Mouse (Mus musculus) hindbrain, embryonic 10.5 days (tissue): ENCODE data around the gene Gtf2i. TPM values are rescaled to one million over a fixed set of nuclear protein-coding genes. Genes with fewer than 3 reads are reported as not detected.

Experiments
- DNase-seq: peaks from one replicate; pipeline ENCODE4 v3.0.0-alpha.2; 2017; ENCODE audit warnings: low spot score
- H3K27ac ChIP-seq: fragments of 300-500 bp; sonication (generic); 2 replicates; pipeline ENCODE4 v1.5.1; 2016; ENCODE audit warnings: mild to moderate bottlenecking, moderate library complexity
- H3K27me3 ChIP-seq: fragments of 300-500 bp; sonication (generic); 2 replicates; pipeline ENCODE4 v1.6.1; 2016; ENCODE audit warnings: mild to moderate bottlenecking; ENCODE audit not compliant: poor library complexity, insufficient read depth, severe bottlenecking
- H3K36me3 ChIP-seq: fragments of 300-500 bp; sonication (generic); 2 replicates; pipeline ENCODE4 v1.6.1; 2016; ENCODE audit warnings: mild to moderate bottlenecking, moderate library complexity
- H3K4me1 ChIP-seq: fragments of 300-500 bp; sonication (generic); replicated peaks from 2 replicates; pipeline ENCODE4 v1.6.1; 2016; ENCODE audit warnings: mild to moderate bottlenecking
- H3K4me3 ChIP-seq: fragments of 300-500 bp; sonication (generic); 2 replicates; pipeline ENCODE4 v1.5.1; 2016; ENCODE audit warnings: mild to moderate bottlenecking, moderate library complexity
- H3K9me3 ChIP-seq: fragments of 300-500 bp; sonication (generic); 2 replicates; pipeline ENCODE4 v1.6.1; 2016; ENCODE audit warnings: mild to moderate bottlenecking, moderate library complexity
- WGBS: fragments of 180-500 bp; shearing (Covaris S2); methylation state at CpG from one replicate; pipeline ENCODE4 v1.1.7; 2016; 5-methylcytosine and 5-hydroxymethylcytosine counted together
- polyA plus RNA-seq: library from polyadenylated mRNA; unstranded; fragments of >200 nt; fragmentation: Nextera tagmentation; extraction: Ambion mirVana; gene quantifications from 2 replicates; pipeline ENCODE4 v1.2.1, GENCODE M21; 2016

Gtf2i gene
- polyA plus RNA-seq, 1 experiment from 2014 or later, result 189 TPM

- Histone ChIP-seq H3K36me3 (peaks cover 4% of the 10 kb centered on the region), H3K27me3 (no peaks in the 10 kb centered on the region), H3K4me1 (peaks cover 36% of the 10 kb centered on the region), H3K9me3 (no peaks in the 10 kb centered on the region), H3K27ac (peak overlapping the region; percentile 100), H3K4me3 (no peak overlapping the region)
- DNase-seq, result no peak
- WGBS, result 73% methylated on average over 7 of the region's 7 CpGs
Observed at GRCm38 (mm10) chr5:134316721-134317120, 2.2 kb upstream of the Gtf2i start.

- DNase-seq, result peak; percentile 69
- H3K9me3 ChIP-seq, result no peaks in the 10 kb centered on the region
- H3K4me1 ChIP-seq, result peaks cover 44% of the 10 kb centered on the region
- no peaks in the 10 kb centered on the region for H3K27me3 ChIP-seq
- under 1% methylated on average over 25 of the region's 25 CpGs for WGBS
- H3K36me3 ChIP-seq, result peaks cover 13% of the 10 kb centered on the region
- H3K27ac ChIP-seq, result peak overlapping the region; percentile 100
- peak overlapping the region; percentile 91 for H3K4me3 ChIP-seq
Observed at GRCm38 (mm10) chr5:134315623-134316350, 1.2 kb upstream of the Gtf2i start.

GRCm38 (mm10) chr5:134314068-134314674, 389 bp downstream of the Gtf2i start:
- DNase-seq, result no peak
- Histone ChIP-seq H3K9me3 (0 out of 2 replicates have a peak, but pooled peaks cover 4% of the 10 kb centered on the region), H3K27ac (peak overlapping the region; percentile 100), H3K4me1 (peaks cover 47% of the 10 kb centered on the region), H3K36me3 (peaks cover 29% of the 10 kb centered on the region), H3K4me3 (peak overlapping the region; percentile 91), H3K27me3 (no peaks in the 10 kb centered on the region)
- under 1% methylated on average over 52 of the region's 64 CpGs for WGBS

- WGBS, result under 1% methylated on average over 67 of the region's 68 CpGs
- H3K27me3 ChIP-seq, result no peaks in the 10 kb centered on the region
Observed at GRCm38 (mm10) chr5:134313451-134314067, 1.0 kb downstream of the Gtf2i start.

GRCm38 (mm10) chr5:134312691-134313450, 1.7 kb downstream of the Gtf2i start:
- Histone ChIP-seq H3K27ac (peak overlapping the region; percentile 100), H3K36me3 (peaks cover 41% of the 10 kb centered on the region), H3K9me3 (0 out of 2 replicates have a peak, but pooled peaks cover 4% of the 10 kb centered on the region), H3K27me3 (no peaks in the 10 kb centered on the region), H3K4me1 (peaks cover 43% of the 10 kb centered on the region), H3K4me3 (peak overlapping the region; percentile 91)
- DNase-seq, result peak; percentile 48
- WGBS, result 3% methylated on average over 19 of the region's 19 CpGs

More at GRCm38 (mm10) chr5:134313451-134314067, 1.0 kb downstream of the Gtf2i start:
- Histone ChIP-seq H3K4me1 (peaks cover 47% of the 10 kb centered on the region), H3K36me3 (peaks cover 34% of the 10 kb centered on the region), H3K27ac (peak overlapping the region; percentile 100), H3K4me3 (peak overlapping the region; percentile 91), H3K9me3 (0 out of 2 replicates have a peak, but pooled peaks cover 4% of the 10 kb centered on the region)
- peak; percentile 95 for DNase-seq

- 83% methylated on average over 6 of the region's 6 CpGs for WGBS
- no peaks in the 10 kb centered on the region for H3K27me3 ChIP-seq
- H3K4me1 ChIP-seq, result peaks cover 42% of the 10 kb centered on the region
- peak overlapping the region; percentile 91 for H3K4me3 ChIP-seq
- peaks cover 50% of the 10 kb centered on the region for H3K36me3 ChIP-seq
- H3K27ac ChIP-seq, result peak overlapping the region; percentile 100
- H3K9me3 ChIP-seq, result 0 out of 2 replicates have a peak, but pooled peaks cover 4% of the 10 kb centered on the region
- no peak for DNase-seq
Observed at GRCm38 (mm10) chr5:134311894-134312411, 2.6 kb downstream of the Gtf2i start.

GRCm38 (mm10) chr5:134310201-134310600, 4.4 kb downstream of the Gtf2i start:
- Histone ChIP-seq H3K27me3 (no peaks in the 10 kb centered on the region), H3K4me3 (no peak overlapping the region), H3K27ac (no peak overlapping the region), H3K4me1 (peaks cover 27% of the 10 kb centered on the region), H3K9me3 (0 out of 2 replicates have a peak, but pooled peaks cover 4% of the 10 kb centered on the region), H3K36me3 (peaks cover 68% of the 10 kb centered on the region)
- 97% methylated on average over 9 of the region's 9 CpGs for WGBS
- no peak for DNase-seq

GRCm38 (mm10) chr5:134309345-134309744, 5.2 kb downstream of the Gtf2i start:
- H3K4me1 ChIP-seq, result peaks cover 23% of the 10 kb centered on the region
- H3K36me3 ChIP-seq, result peaks cover 76% of the 10 kb centered on the region
- WGBS, result 97% methylated on average over 1 of the region's 1 CpGs
- H3K27me3 ChIP-seq, result no peaks in the 10 kb centered on the region
- H3K9me3 ChIP-seq, result 0 out of 2 replicates have a peak, but pooled peaks cover 4% of the 10 kb centered on the region
- H3K4me3 ChIP-seq, result no peak overlapping the region
- no peak for DNase-seq
- H3K27ac ChIP-seq, result no peak overlapping the region

GRCm38 (mm10) chr5:134304639-134305038, 9.9 kb downstream of the Gtf2i start:
- 82% methylated on average over 6 of the region's 6 CpGs for WGBS
- Histone ChIP-seq H3K4me1 (0 out of 2 replicates have a peak, but pooled peaks cover 6% of the 10 kb centered on the region), H3K27me3 (no peaks in the 10 kb centered on the region), H3K9me3 (peaks cover 12% of the 10 kb centered on the region), H3K36me3 (peaks cover 99% of the 10 kb centered on the region), H3K4me3 (no peak overlapping the region), H3K27ac (no peak overlapping the region)
- no peak for DNase-seq

- no peak for DNase-seq
- Histone ChIP-seq H3K4me1 (no peaks in the 10 kb centered on the region), H3K27me3 (no peaks in the 10 kb centered on the region), H3K9me3 (peaks cover 7% of the 10 kb centered on the region; the same call in 1 of the 2 replicates), H3K27ac (no peak overlapping the region), H3K36me3 (peaks cover 99% of the 10 kb centered on the region), H3K4me3 (no peak overlapping the region)
- 96% methylated on average over 16 of the region's 16 CpGs for WGBS
Observed at GRCm38 (mm10) chr5:134295277-134296050, 19.1 kb downstream of the Gtf2i start.

- Histone ChIP-seq H3K36me3 (peaks cover 99% of the 10 kb centered on the region), H3K4me1 (no peaks in the 10 kb centered on the region), H3K27ac (no peak overlapping the region), H3K4me3 (no peak overlapping the region), H3K27me3 (no peaks in the 10 kb centered on the region), H3K9me3 (0 out of 2 replicates have a peak, but pooled peaks cover 6% of the 10 kb centered on the region)
- DNase-seq, result no peak
- 95% methylated on average over 7 of the region's 7 CpGs for WGBS
Observed at GRCm38 (mm10) chr5:134294606-134295005, 20.0 kb downstream of the Gtf2i start.
